Mouse (Mus musculus): Measurements from ENCODE around the gene Ptch2.

DNA sequence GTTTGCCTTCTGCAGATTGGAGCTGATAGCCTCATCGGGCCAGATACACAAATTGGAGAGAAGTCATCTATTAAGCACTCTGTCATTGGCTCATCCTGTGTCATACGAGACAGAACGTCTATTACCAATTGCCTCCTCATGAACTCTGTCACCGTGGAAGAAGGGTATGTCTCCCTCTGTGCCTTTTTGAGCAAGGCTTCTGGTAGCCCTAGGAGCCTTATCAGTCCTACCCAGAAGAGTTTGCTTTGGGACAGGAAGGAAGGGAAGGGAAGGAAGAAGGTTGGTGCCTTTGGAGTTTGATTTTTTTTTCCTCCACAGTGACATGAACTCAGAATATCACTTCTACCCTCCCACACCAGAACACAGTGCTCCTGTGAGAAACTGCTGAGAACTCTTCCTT is 25.3 kb upstream of the Ptch2 start:
- TF ChIP-seq CTCF (IDR thresholded peaks at IDR 0.05; ENCODE audit: low read depth) (no peak), EP300 (IDR thresholded peaks at IDR 0.05; ENCODE audit: low read depth) (no peak)

Measured in liver, embryonic 14.5 days (tissue).